Mouse (Mus musculus): Measurements from ENCODE around the gene Sbf1. TPM values are rescaled to one million over a fixed set of nuclear protein-coding genes. Genes with fewer than 3 reads are reported as not detected.

Sbf1 gene
- total RNA-seq, 1 experiment from 2014 or later = 116 TPM

- no peak for ATAC-seq (ENCODE audit: extremely low read depth, insufficient number of reproducible peaks, low FRiP score, poor library complexity, severe bottlenecking)
Observed at GRCm38 (mm10) chr15:89289455-89289854, 25.7 kb downstream of the Sbf1 start.

- no peak for ATAC-seq (ENCODE audit: extremely low read depth, insufficient number of reproducible peaks, low FRiP score, poor library complexity, severe bottlenecking)
Observed at GRCm38 (mm10) chr15:89288227-89288767, 26.8 kb downstream of the Sbf1 start.

- ATAC-seq (ENCODE audit: extremely low read depth, insufficient number of reproducible peaks, low FRiP score, poor library complexity, severe bottlenecking) = no peak
Observed at GRCm38 (mm10) chr15:89286582-89286981, 28.5 kb downstream of the Sbf1 start.

GRCm38 (mm10) chr15:89286114-89286513 is 29.0 kb downstream of the Sbf1 start:
- ATAC-seq (ENCODE audit: extremely low read depth, insufficient number of reproducible peaks, low FRiP score, poor library complexity, severe bottlenecking) = no peak

GRCm38 (mm10) chr15:89285478-89285877 is 29.6 kb downstream of the Sbf1 start:
- no peak for ATAC-seq (ENCODE audit: extremely low read depth, insufficient number of reproducible peaks, low FRiP score, poor library complexity, severe bottlenecking)

GRCm38 (mm10) chr15:89285004-89285403 is 30.1 kb downstream of the Sbf1 start:
- ATAC-seq (ENCODE audit: extremely low read depth, insufficient number of reproducible peaks, low FRiP score, poor library complexity, severe bottlenecking) = no peak

- ATAC-seq (ENCODE audit: extremely low read depth, insufficient number of reproducible peaks, low FRiP score, poor library complexity, severe bottlenecking) = no peak
Observed at GRCm38 (mm10) chr15:89284094-89284493, 31.0 kb downstream of the Sbf1 start.

GRCm38 (mm10) chr15:89282546-89282945 is 32.6 kb downstream of the Sbf1 start:
- ATAC-seq (ENCODE audit: extremely low read depth, insufficient number of reproducible peaks, low FRiP score, poor library complexity, severe bottlenecking) = peak; percentile 27; the same call in 1 of the 2 replicates

GRCm38 (mm10) chr15:89277366-89277765 is 37.7 kb downstream of the Sbf1 start:
- ATAC-seq (ENCODE audit: extremely low read depth, insufficient number of reproducible peaks, low FRiP score, poor library complexity, severe bottlenecking) = no peak

GRCm38 (mm10) chr15:89275497-89275896 is 39.6 kb downstream of the Sbf1 start:
- ATAC-seq (ENCODE audit: extremely low read depth, insufficient number of reproducible peaks, low FRiP score, poor library complexity, severe bottlenecking) = no peak

- no peak for ATAC-seq (ENCODE audit: extremely low read depth, insufficient number of reproducible peaks, low FRiP score, poor library complexity, severe bottlenecking)
Observed at GRCm38 (mm10) chr15:89264485-89264884, 50.6 kb downstream of the Sbf1 start.

GRCm38 (mm10) chr15:89258997-89259396 is 56.1 kb downstream of the Sbf1 start:
- no peak for ATAC-seq (ENCODE audit: extremely low read depth, insufficient number of reproducible peaks, low FRiP score, poor library complexity, severe bottlenecking)

- ATAC-seq (ENCODE audit: extremely low read depth, insufficient number of reproducible peaks, low FRiP score, poor library complexity, severe bottlenecking) = no peak
Observed at GRCm38 (mm10) chr15:89255330-89255729, 59.8 kb downstream of the Sbf1 start.

- no peak for ATAC-seq (ENCODE audit: extremely low read depth, insufficient number of reproducible peaks, low FRiP score, poor library complexity, severe bottlenecking)
Observed at GRCm38 (mm10) chr15:89249063-89249462, 66.0 kb downstream of the Sbf1 start.

- no peak for ATAC-seq (ENCODE audit: extremely low read depth, insufficient number of reproducible peaks, low FRiP score, poor library complexity, severe bottlenecking)
Observed at GRCm38 (mm10) chr15:89241025-89241424, 74.1 kb downstream of the Sbf1 start.

- no peak for ATAC-seq (ENCODE audit: extremely low read depth, insufficient number of reproducible peaks, low FRiP score, poor library complexity, severe bottlenecking)
Observed at GRCm38 (mm10) chr15:89239751-89240392, 75.2 kb downstream of the Sbf1 start.

Other genes with a start within 250 kb of the Sbf1 start
- 47.6 and 55.9 TPM in 2 replicates for gene Trabd, start 240.2 kb downstream of the Sbf1 start, total RNA-seq (2017)
- gene Selenoo, start 226.2 kb downstream of the Sbf1 start, total RNA-seq (2017) = 22.9 and 26.8 TPM in 2 replicates
- gene Tubgcp6, start 192.2 kb downstream of the Sbf1 start, total RNA-seq (2017) = 47.3 and 49.6 TPM in 2 replicates
- 53.8 and 58.4 TPM in 2 replicates for gene Hdac10, start 186.6 kb downstream of the Sbf1 start, total RNA-seq (2017)
- gene Mapk12, start 174.6 kb downstream of the Sbf1 start, total RNA-seq (2017) = 6.9 and 9.0 TPM in 2 replicates
- 47.4 and 48.7 TPM in 2 replicates for gene Mapk11, start 165.7 kb downstream of the Sbf1 start, total RNA-seq (2017)
- 15.7 and 18.9 TPM in 2 replicates for gene Plxnb2, start 134.5 kb downstream of the Sbf1 start, total RNA-seq (2017)
- gene Dennd6b, start 118.8 kb downstream of the Sbf1 start, total RNA-seq (2017) = 14.3 and 14.5 TPM in 2 replicates
- 40.1 and 41.9 TPM in 2 replicates for gene Ppp6r2, start 103.8 kb downstream of the Sbf1 start, total RNA-seq (2017)
- not detected in 2 replicates for gene Adm2, start 7.4 kb upstream of the Sbf1 start, total RNA-seq (2017)
- gene Miox, start 19.1 kb upstream of the Sbf1 start, total RNA-seq (2017) = not detected in 2 replicates
- 30.7 and 41.3 TPM in 2 replicates for gene Lmf2, start 40.3 kb upstream of the Sbf1 start, total RNA-seq (2017)
- 75.0 and 93.6 TPM in 2 replicates for gene Ncaph2, start 40.4 kb upstream of the Sbf1 start, total RNA-seq (2017)
- 5.4 and 7.2 TPM in 2 replicates for gene Sco2, start 58.5 kb upstream of the Sbf1 start, total RNA-seq (2017)
- gene Tymp, start 61.7 kb upstream of the Sbf1 start, total RNA-seq (2017) = 0.23 and 0.86 TPM in 2 replicates
- gene Odf3b, start 64.0 kb upstream of the Sbf1 start, total RNA-seq (2017) = not detected in 2 replicates
- gene Klhdc7b, start 69.6 kb upstream of the Sbf1 start, total RNA-seq (2017) = not detected in 2 replicates
- not detected in 2 replicates for gene Syce3, start 95.2 kb upstream of the Sbf1 start, total RNA-seq (2017)
- 6.3 and 6.8 TPM in 2 replicates for gene Cpt1b, start 110.6 kb upstream of the Sbf1 start, total RNA-seq (2017)
- gene C730034F03Rik, start 114.3 kb upstream of the Sbf1 start, total RNA-seq (2017) = 32.0 TPM in 2 replicates
- gene Gm44502, start 114.4 kb upstream of the Sbf1 start, total RNA-seq (2017) = 1.1 and 1.3 TPM in 2 replicates
- 108 and 124 TPM in 2 replicates for gene Chkb, start 114.6 kb upstream of the Sbf1 start, total RNA-seq (2017)
- gene Mapk8ip2, start 138.6 kb upstream of the Sbf1 start, total RNA-seq (2017) = not detected in 2 replicates
- 13.3 and 14.2 TPM in 2 replicates for gene Arsa, start 162.1 kb upstream of the Sbf1 start, total RNA-seq (2017)
- 0.37 TPM in 1 of 2 replicates, not detected in the other for gene Shank3, start 184.3 kb upstream of the Sbf1 start, total RNA-seq (2017)

All from neutrophil, adult 5-6 weeks (primary cell).